Mouse (Mus musculus): ENCODE measurements around the gene Nat8f6. TPM values are rescaled to one million over a fixed set of nuclear protein-coding genes. Genes with fewer than 3 reads are reported as not detected.

The Nat8f6 gene
- not detected for polyA plus RNA-seq (2017; shearing (Covaris generic))

GRCm38 (mm10) chr6:85820837-85821236 lies at the start of gene Nat8f6, which contains the start of gene Nat8f5:
Nat8f6 (minus strand) TSS chr6:85820954.
Nat8f5 (minus strand) TSS chr6:85820972.

GRCm38 (mm10) chr6:85869006-85869405 lies 48.3 kb upstream of the Nat8f6 start, which contains the start of gene Nat8f2:
Nat8f2 (minus strand) TSS chr6:85869158.

GRCm38 (mm10) chr6:85831796-85832321 lies 11.1 kb upstream of the Nat8f6 start, which contains the start of gene Nat8:
Nat8 (minus strand) TSS chr6:85832082.

GRCm38 (mm10) chr6:85765532-85765931 lies 55.2 kb downstream of the Nat8f6 start, which contains the start of gene Nat8f3:
Nat8f3 (minus strand) TSS chr6:85765754.

Other genes with a start within 250 kb of the Nat8f6 start
- gene Alms1, start 233.4 kb downstream of the Nat8f6 start, polyA plus RNA-seq (2017; shearing (Covaris generic)): 1.7 TPM
- gene Nat8f7, start 107.7 kb downstream of the Nat8f6 start, polyA plus RNA-seq (2017; shearing (Covaris generic)): not detected
- gene Nat8f3, start 55.2 kb downstream of the Nat8f6 start, polyA plus RNA-seq (2017; shearing (Covaris generic)): not detected
- not detected for gene Nat8f5, start within 50 bp of the Nat8f6 start, polyA plus RNA-seq (2017; shearing (Covaris generic))
- not detected for gene Nat8, start 11.1 kb upstream of the Nat8f6 start, polyA plus RNA-seq (2017; shearing (Covaris generic))
- not detected for gene Nat8f2, start 48.2 kb upstream of the Nat8f6 start, polyA plus RNA-seq (2017; shearing (Covaris generic))
- gene Nat8f4, start 83.9 kb upstream of the Nat8f6 start, polyA plus RNA-seq (2017; shearing (Covaris generic)): 10.0 TPM
- gene Tprkb, start 90.9 kb upstream of the Nat8f6 start, polyA plus RNA-seq (2017; shearing (Covaris generic)): 48.2 TPM
- gene Nat8f1, start 94.7 kb upstream of the Nat8f6 start, polyA plus RNA-seq (2017; shearing (Covaris generic)): 13.8 TPM
- gene Dusp11, start 140.7 kb upstream of the Nat8f6 start, polyA plus RNA-seq (2017; shearing (Covaris generic)): 195 TPM
- not detected for gene Figla, start 195.2 kb upstream of the Nat8f6 start, polyA plus RNA-seq (2017; shearing (Covaris generic))
- gene Add2, start 207.7 kb upstream of the Nat8f6 start, polyA plus RNA-seq (2017; shearing (Covaris generic)): not detected